Mouse (Mus musculus) liver, postnatal 0 days (tissue): ENCODE measurements at regions not wholly inside any gene's neighbourhood (a gene's known extent, or its start where the extent isn't known, plus 50 kb on each side); places are given as distances from the start of the nearest gene placed in this dataset.

Experiments used
- CTCF ChIP-seq: sonication (generic); IDR thresholded peaks from 2 replicates; pipeline ENCODE4 v1.5.1; 2016; ENCODE audit warnings: antibody characterized with exemption, low read depth
- EP300 ChIP-seq: IDR thresholded peaks from 2 replicates; pipeline ENCODE4 v1.6.1; 2016; ENCODE audit warnings: antibody characterized with exemption, low read depth, mild to moderate bottlenecking

- no peak for TF ChIP-seq CTCF
- TF ChIP-seq EP300: no peak
Measured at GRCm38 (mm10) chrX:158744738-158745137, 465.4 kb upstream of the Rps6ka3 start.
